Mouse (Mus musculus) lung, adult 2 months (tissue): ENCODE measurements at regions not wholly inside any gene's neighbourhood (a gene's known extent, or its start where the extent isn't known, plus 50 kb on each side); places are given as distances from the start of the nearest gene placed in this dataset.
"Not testable (repeated sequence)": the region's sequence is repeated elsewhere in the genome, so short reads cannot be mapped to it uniquely, and the experiment has no call there.

Source experiments
- DNase-seq: peaks from one replicate; pipeline ENCODE4 v3.0.0; 2022
- H3K4me1 ChIP-seq: fragments of 200-500 bp; 2 replicates; pipeline ENCODE4 v1.6.1; 2011; ENCODE audit warnings: low read length; ENCODE audit not compliant: control insufficient read depth, insufficient read depth
- H3K4me3 ChIP-seq: fragments of 200-500 bp; replicated peaks from 2 replicates; pipeline ENCODE3; 2011; ENCODE audit warnings: low read depth, mild to moderate bottlenecking, control low read depth, low read length; ENCODE audit errors: extremely low read depth
- CTCF ChIP-seq: fragments of 200-500 bp; IDR thresholded peaks from 2 replicates; pipeline ENCODE4 v1.5.1; 2011; ENCODE audit warnings: mild to moderate bottlenecking, low read length, control low read depth; ENCODE audit not compliant: insufficient read depth
- POLR2A ChIP-seq: fragments of 200-500 bp; IDR thresholded peaks from 2 replicates; pipeline ENCODE4 v1.6.1; 2011; ENCODE audit warnings: low read depth, mild to moderate bottlenecking, control low read depth, low read length, borderline replicate concordance; ENCODE audit errors: extremely low read depth
- WGBS: fragments of 180-500 bp; shearing (Covaris S2); methylation state at CpG from one replicate; pipeline ENCODE4 v1.1.7; 2018; 5-methylcytosine and 5-hydroxymethylcytosine counted together

DNA sequence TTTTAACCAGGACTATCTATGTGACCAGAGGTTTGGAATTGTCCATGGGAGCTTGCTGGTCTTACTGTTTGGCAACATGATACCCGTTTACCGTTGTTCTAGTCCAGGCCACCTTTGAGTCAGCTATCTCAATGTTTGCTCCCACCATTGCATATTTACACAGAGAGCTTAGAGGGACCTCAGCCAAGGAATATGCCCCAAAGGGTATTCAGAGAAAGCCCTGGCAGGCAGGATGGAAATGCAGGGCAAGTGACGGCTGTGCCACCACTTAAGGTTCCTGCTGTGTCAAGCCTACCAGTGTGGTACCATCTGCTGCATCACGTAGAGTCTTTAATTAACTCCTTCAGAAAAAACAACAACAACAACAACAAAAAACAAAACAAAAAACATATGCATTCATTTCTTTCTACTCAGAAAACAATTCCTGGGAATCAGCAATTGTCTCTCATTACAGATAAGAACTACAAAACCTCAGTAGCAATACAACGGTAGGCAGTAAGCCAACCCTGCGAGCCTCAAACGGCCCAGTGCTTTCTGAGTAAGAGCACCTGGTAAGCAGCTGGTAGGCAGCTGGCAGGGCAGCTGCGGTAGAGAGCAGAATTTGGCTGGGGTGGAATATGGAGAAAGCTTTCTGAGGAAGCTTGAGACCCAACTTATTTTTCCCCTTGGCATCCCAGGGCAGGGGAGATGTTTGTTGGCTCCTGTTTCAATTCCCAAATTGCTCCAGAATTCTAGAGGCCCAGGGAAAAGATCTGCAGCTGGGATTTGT, 314.0 kb downstream of the Eepd1 start:
- TF ChIP-seq POLR2A (no peak), CTCF (no peak)
- Histone ChIP-seq H3K4me3 (no peak overlapping the region), H3K4me1 (no peaks in the 10 kb centered on the region)
- WGBS, result 63% methylated on average over 8 of the region's 8 CpGs
- DNase-seq, result no peak

DNA sequence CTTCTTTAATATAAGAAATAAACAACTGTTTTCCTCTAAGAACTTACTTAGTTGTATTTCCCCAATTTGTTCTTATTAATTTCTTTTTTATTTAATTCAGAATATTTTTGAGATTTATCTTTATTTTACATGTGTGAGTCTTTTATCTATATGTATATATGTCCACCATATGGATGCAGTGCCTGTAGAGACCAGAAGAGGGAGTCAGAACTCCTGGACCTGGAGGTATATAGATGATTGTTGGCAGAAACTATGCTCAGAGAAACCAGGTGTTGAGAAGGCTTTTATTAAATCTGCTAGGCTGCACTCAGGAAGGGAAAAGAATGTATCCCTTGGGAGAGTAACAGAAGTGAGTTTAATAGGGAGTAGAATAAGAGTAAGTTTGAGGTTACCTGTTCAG, 328.2 kb downstream of the Eepd1 start:
- Histone ChIP-seq H3K4me1 (no peaks in the 10 kb centered on the region), H3K4me3 (no peak overlapping the region)
- DNase-seq, result no peak
- TF ChIP-seq POLR2A, result no peak
- no peak for TF ChIP-seq CTCF

DNA sequence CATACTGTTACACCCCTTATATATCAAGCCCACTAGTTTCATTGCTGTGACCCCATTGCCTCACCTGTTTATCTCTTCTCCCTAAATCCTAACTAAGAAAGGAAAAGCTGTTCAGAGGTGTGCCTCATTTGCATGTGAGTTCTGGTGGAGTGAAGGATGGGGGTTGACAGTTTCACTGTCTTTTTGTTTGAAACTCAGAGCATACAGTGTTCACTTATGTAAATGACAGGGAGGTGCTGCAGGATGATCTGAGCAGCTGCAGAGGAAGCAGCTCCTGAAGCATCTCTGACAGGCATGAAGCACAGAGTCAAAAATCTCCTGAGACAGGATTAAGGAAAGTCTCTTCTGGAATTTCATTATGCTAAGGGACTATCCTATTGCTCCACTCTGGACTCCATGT, 351.9 kb downstream of the Eepd1 start:
- TF ChIP-seq POLR2A (no peak), CTCF (no peak)
- DNase-seq, result no peak
- H3K4me3 ChIP-seq, result no peak overlapping the region
- H3K4me1 ChIP-seq, result no peaks in the 10 kb centered on the region

DNA sequence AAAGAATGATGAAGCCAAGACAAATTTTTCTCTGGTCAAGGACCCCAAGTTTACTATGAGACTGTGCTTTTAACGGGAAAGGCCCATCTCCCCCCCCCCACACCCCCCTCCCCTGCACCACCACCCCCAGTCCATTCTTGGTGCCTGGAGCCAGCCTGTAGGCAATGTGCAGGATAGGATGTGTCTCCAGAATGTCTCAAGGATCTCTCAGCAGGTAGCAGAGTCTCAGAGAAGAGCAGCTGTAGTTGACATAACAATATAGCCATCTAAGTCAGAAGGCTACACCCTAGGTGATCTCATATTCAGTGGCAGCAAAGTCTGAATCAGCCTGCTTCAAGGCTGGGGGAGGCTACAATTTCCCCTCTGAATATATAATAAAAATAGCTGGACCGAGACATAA, 368.6 kb downstream of the Eepd1 start:
- not testable (repeated sequence) for H3K4me1 ChIP-seq
- WGBS, result 81% methylated on average over 2 of the region's 2 CpGs

DNA sequence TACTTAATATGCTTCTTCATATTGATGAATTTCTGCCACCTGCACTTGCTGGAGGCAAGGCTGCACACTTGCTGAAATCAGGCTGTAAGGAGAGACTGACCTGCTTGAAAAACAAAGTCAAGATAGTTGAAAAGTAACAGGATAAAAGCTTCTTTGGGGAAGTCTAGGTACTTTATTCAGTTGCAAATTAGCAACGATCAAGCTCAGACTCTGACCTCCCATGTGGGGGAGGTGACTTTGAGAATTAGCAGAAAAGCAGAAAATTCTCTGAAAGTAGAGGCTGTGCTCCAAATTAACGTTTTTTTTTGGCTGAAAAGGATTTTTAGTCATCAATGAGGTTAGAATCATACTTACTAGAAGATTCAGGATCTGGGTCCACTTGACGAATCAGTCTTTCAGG, 369.3 kb downstream of the Eepd1 start:
- not testable (repeated sequence) for DNase-seq, H3K4me3 ChIP-seq, H3K4me1 ChIP-seq
- WGBS, result 61% methylated on average over 3 of the region's 3 CpGs

More for the DNA sequence above, 368.6 kb downstream of the Eepd1 start:
- not testable (repeated sequence) for DNase-seq, H3K4me3 ChIP-seq

DNA sequence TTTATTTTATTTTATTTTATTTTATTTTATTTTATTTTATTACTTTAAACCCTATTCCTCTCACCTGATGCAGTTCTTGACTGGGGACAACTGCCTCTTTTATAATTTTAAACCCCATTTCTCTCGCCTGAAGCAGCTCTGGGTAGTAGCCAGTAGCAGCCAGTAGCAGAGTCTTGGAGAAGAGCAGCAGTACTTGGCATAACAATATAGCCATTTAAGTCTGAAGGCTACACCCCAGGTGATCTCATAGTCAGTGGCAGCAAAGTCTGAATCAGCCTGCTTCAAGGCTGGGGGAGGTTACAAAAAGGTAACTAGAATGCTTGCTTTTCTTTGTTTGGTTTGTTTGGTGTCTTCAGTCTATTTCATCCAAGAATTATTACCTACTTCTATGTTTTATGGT, 373.2 kb downstream of the Eepd1 start:
- Histone ChIP-seq H3K4me1 (no peaks in the 10 kb centered on the region), H3K4me3 (no peak overlapping the region)
- 61% methylated on average over 1 of the region's 1 CpGs for WGBS
- no peak for TF ChIP-seq POLR2A
- no peak for TF ChIP-seq CTCF
- DNase-seq, result no peak

DNA sequence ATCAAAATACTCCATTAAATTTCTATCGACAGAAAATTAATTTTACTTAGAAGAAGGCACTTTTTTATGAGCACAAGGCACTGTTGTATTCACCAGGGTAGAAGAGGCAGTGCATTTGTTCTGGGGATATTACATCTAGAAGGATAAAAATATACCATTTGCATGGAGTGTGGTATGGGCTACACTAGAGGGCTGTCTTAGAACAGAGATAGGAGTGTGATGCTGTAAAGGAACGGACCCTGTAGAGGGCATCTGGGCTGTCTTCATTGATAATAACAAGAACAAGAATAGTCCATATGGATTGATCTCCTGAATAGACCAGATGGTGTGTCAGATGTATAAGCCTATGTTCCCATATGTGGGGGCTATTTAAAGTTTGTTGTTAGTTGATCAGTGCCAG, 388.9 kb downstream of the Eepd1 start:
- no peaks in the 10 kb centered on the region for H3K4me1 ChIP-seq
- no peak for DNase-seq
- WGBS, result 68% methylated on average over 2 of the region's 2 CpGs
- H3K4me3 ChIP-seq, result no peak overlapping the region
- TF ChIP-seq POLR2A, result no peak
- TF ChIP-seq CTCF, result no peak

DNA sequence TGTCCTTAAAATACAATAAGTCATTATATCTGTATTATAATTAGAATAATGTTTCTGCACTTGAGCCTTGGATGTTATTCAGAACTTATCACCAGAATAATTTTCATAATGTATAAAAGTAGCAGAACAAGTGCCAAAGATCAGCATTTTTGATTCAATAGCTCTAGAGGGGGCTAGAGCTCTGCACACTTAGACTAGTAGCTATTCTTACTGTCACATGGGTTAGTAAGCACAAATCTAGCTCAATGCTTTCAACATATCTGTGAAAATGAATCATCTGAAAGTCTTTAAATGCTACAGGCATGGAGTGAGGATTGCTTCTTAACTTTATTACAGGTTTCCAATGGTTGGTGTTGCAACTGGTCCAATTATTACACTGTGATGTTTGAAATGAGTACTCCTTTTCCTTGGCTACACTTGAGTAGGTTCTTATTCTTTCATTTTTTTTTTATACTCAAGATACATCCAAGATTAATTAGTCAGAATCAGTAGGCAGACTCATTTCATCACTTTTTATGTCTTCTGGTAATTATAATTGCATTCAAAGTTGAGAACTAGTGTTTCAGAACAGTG, 415.1 kb downstream of the Eepd1 start:
- no peak overlapping the region for H3K4me3 ChIP-seq
- no peak for TF ChIP-seq POLR2A
- TF ChIP-seq CTCF, result no peak
- no peak for DNase-seq
- H3K4me1 ChIP-seq, result no peaks in the 10 kb centered on the region
